Mouse (Mus musculus) liver, adult 2 months (tissue): ENCODE results near the gene 1700021F05Rik.

Experiments used
- CTCF ChIP-seq: fragments of 200-500 bp; IDR thresholded peaks from 2 replicates; pipeline ENCODE4 v1.5.1; 2011; ENCODE audit warnings: low read depth, low read length, control low read depth
- POLR2A ChIP-seq: fragments of 200-500 bp; IDR thresholded peaks from 2 replicates; pipeline ENCODE4 v1.6.1; 2011; ENCODE audit warnings: low read length, control low read depth; ENCODE audit not compliant: insufficient read depth; ENCODE audit errors: extremely low read depth

- TF ChIP-seq CTCF, result peak; percentile 84
- no peak for TF ChIP-seq POLR2A
These were observed 34.2 kb upstream of the 1700021F05Rik start for GRCm38 (mm10) chr10:43574956-43575355.
